Mouse (Mus musculus) activated CD4-positive, CD25-positive, alpha-beta regulatory T cell (primary cell): ENCODE data around the gene Tmsb15a. TPM values are rescaled to one million over a fixed set of nuclear protein-coding genes. Genes with fewer than 3 reads are reported as not detected.

Experiments used
- polyA plus RNA-seq, 2 experiments: library from polyadenylated mRNA; unstranded; fragments of 100-300 nt; shearing (Covaris generic); gene quantifications; one replicate each; pipeline ENCODE4 v1.2.1; 2017

Gene Tmsb15a
- polyA plus RNA-seq = not detected

DNA sequence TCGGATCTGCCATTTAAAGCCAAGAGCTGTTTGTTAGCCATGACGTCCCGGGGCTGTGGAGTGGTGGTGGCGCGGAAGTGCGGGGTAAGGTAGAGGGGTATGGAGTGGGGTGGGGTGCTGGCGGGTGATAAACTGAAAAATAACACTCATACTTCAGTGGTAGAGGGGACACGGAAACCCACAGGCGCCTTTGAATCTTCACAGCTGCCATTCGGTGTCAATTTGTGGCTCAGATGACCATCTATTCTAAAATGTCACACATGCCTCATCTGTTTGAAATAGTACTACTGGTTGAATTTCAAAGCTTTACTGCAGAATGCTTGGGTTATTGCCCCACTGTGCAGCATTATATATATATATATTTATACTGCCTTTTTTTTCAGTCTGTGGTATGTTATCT is at the start of gene Tmsb15a:
Tmsb15a (minus strand) TSS at position 101 of the 400 bp plus-strand sequence.

DNA sequence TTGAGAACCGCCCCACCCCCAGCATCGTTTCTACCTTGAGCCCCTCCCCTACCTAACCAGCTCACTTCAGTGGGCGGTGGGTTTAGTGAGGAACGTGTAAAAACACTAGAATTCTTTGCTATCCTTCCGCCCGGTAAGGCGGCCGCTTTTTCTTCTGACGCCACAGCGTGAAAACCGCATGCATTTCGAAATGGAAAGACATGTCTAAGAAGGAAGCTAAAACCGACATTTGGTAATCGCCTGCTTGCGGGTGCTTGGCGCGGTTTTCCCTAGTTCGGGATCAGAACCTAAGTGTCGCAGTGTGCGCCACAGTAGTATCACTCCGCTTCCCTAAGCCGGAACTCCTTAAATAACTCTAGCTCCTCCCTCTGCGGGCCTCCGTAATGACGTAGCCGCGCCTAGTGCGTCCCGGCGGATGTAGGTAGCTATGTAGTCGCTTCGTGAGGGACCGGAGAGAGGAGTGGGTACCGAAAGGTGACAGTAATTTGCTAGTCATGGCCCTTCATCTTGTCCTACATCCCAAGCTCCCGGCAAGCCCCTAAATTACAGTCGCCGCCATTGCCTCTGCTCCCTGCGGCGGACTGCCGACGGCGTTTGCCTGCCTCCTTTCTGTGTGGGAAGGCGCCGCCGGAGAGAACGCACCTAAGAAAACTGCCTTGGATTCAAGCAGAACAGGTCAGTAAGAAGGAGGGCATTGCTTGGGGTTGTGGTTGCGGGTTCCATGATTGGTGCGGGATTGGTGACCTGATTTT is 17.4 kb upstream of the Tmsb15a start, which contains the start of the genes Armcx5 and Gprasp1:
Armcx5 (plus strand) TSS at position 430 of the 752 bp plus-strand sequence.
Gprasp1 (plus strand) TSS at position 430 of the 752 bp plus-strand sequence.

DNA sequence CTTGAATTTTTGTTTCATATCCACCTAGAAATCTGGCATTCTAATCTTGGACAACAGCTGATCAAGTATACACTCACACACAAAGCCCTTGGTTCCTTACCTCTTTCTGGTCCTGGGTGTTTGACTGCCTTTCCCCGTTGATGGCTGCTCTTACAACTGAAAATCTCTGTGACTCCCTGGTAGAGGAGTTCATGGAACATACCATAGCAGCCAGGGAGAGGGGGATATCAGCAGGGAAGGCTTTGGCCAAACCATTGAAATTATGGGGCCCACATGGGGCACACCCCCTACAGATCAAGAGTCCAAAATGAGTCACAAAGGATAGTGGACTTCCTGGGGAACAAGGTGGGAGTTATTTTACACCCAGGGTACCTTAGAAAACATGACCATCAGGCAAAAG is 31.4 kb downstream of the Tmsb15a start, which contains the start of gene Tcp11x2:
Tcp11x2 (minus strand) TSS at position 158 of the 400 bp plus-strand sequence.

Other genes starting within 250 kb of the Tmsb15a start
- gene AV320801, start 230.7 kb downstream of the Tmsb15a start, polyA plus RNA-seq = not detected
- gene Nxf7, start 126.5 kb downstream of the Tmsb15a start, polyA plus RNA-seq = not detected
- gene Prame, start 97.6 kb downstream of the Tmsb15a start, polyA plus RNA-seq = not detected
- gene Tcp11x2, start 31.5 kb downstream of the Tmsb15a start, polyA plus RNA-seq = not detected
- 10 to 100 TPM; 11.2 to 19.8 TPM for gene Armcx5, start 17.5 kb upstream of the Tmsb15a start, polyA plus RNA-seq
- 10 to 100 TPM; 11.9 to 20.2 TPM for gene Gprasp1, start 17.5 kb upstream of the Tmsb15a start, polyA plus RNA-seq
- 10 to 100 TPM; 25.3 to 27.9 TPM for gene Bhlhb9, start 72.3 kb upstream of the Tmsb15a start, polyA plus RNA-seq
- 1 to 10 TPM; 2.9 to 3.4 TPM for gene Gprasp2, start 113.8 kb upstream of the Tmsb15a start, polyA plus RNA-seq